Mouse (Mus musculus): Measurements from ENCODE around the gene Cacng8. TPM values are rescaled to one million over a fixed set of nuclear protein-coding genes. Genes with fewer than 3 reads are reported as not detected.
"Not testable (repeated sequence)": the region's sequence is repeated elsewhere in the genome, so short reads cannot be mapped to it uniquely, and the experiment has no call there.

Cacng8 gene
- polyA plus RNA-seq, 1 experiment from 2014 or later, result 2.0 TPM

DNA sequence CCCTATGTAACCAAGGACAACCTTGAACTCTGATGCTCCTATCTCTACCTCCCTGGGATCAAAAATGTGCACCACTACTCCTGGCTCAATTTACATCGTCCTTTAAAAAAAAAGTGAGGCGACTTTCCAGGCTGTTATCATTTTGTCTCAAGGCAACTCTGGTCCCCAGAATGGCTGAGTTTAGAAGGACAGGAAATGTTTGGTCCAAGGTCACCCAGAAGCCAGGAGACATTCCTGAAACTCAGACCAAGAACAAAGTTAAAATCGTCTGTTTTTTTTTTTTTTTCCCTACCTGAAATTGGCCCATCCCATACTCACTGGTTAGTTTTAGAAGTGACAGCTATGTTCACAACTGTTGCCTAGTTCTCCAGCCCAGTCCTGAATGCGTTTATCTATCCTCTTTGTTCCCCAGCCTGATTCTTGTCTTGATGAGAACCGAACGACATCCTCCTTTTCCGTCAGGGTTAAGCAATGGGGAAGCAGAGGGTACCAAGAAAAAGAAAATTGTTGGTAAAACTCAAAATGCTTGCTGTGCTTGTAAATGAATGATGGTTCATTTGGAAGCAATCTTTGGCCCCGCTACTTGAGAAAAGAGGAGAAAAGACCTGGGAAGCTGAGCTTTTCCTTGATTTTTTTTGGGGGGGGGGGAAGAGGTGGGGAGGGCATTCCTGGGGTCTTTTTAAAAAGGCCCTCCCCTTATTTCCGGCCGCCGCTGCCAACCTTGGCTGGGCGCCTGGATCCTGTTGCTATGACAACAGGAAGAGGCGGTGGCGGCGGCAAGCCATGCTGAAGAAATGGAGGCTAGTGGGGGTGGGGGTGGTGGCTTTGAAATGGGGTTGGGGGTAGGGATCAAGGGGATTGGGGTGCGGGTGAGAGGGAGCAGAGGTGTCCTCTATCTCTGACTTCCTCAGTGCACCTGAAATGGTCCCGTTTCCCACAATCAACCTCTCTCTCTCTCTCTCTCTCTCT is 755 bp upstream of the Cacng8 start:
- peak overlapping the region; percentile 54 for H3K4me2 ChIP-seq (replicated peaks)
- 2% methylated on average over 17 of the region's 17 CpGs for WGBS
- H3K36me3 ChIP-seq, result no peaks in the 10 kb centered on the region
- no peaks in the 10 kb centered on the region for H3K9me3 ChIP-seq
- H3K4me3 ChIP-seq (replicated peaks), result peak overlapping the region; percentile 19; the same call in 1 of the 2 replicates
- H3K9ac ChIP-seq, result no peak overlapping the region
- no peaks in the 10 kb centered on the region for H3K27me3 ChIP-seq (replicated peaks)
- H3K4me1 ChIP-seq (replicated peaks), result no peaks in the 10 kb centered on the region
- no peak for ATAC-seq
- no peak overlapping the region for H3K27ac ChIP-seq

DNA sequence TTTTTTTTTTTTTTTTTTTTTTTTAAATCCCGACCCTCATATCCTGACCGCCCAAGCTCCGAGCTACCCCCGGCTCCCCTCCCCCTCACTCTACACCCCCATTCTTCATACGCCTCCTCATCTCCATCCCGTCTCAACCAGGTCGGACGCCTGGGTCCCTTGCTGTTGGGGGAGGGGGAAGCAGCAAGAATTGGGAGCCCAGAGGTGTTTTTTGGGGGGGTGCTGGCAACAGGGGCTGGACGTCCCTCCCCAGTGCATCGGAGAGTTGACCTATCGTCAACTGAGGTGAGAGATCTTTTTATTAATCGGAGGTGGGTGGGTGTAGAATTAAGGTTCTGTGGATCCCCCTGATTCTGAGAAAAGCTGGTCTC is 583 bp downstream of the Cacng8 start:
- Histone ChIP-seq H3K4me2 (replicated peaks) (peak overlapping the region; percentile 54), H3K4me3 (replicated peaks) (peak overlapping the region; percentile 26), H3K27ac (no peak overlapping the region), H3K9ac (no peak overlapping the region), H3K4me1 (replicated peaks) (no peaks in the 10 kb centered on the region), H3K36me3 (no peaks in the 10 kb centered on the region), H3K9me3 (no peaks in the 10 kb centered on the region), H3K27me3 (replicated peaks) (no peaks in the 10 kb centered on the region)
- 5% methylated on average over 12 of the region's 12 CpGs for WGBS
- no peak for ATAC-seq

- no peak overlapping the region for H3K4me3 ChIP-seq (replicated peaks)
- H3K4me2 ChIP-seq (replicated peaks), result peak overlapping the region; percentile 54; the same call in 1 of the 2 replicates
- 18% methylated on average over 4 of the region's 4 CpGs for WGBS
- H3K27me3 ChIP-seq (replicated peaks), result no peaks in the 10 kb centered on the region
- no peaks in the 10 kb centered on the region for H3K36me3 ChIP-seq
- no peak overlapping the region for H3K9ac ChIP-seq
- H3K9me3 ChIP-seq, result no peaks in the 10 kb centered on the region
- H3K4me1 ChIP-seq (replicated peaks), result no peaks in the 10 kb centered on the region
- ATAC-seq, result no peak
- H3K27ac ChIP-seq, result no peak overlapping the region
Measured at GRCm38 (mm10) chr7:3391809-3392208, 1.3 kb downstream of the Cacng8 start.

DNA sequence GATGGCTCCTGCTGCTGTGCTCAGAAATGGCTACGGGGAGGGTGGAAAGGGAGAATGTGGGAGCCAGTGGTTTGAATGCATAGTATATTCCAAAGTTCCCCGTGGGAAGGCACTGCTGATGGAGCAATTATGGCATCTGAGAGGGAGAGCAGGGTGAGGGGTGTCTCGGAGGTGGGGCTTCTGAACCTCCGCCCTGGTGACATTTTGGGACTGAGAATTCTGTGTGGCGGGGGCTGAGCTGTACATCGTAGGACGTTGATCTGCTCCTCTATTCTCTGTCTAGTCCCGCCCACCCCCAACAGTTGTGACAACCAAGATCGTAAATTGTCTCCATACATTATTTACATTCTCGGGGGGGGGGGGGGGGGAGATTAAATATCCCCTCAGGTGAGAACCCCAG is 6.9 kb downstream of the Cacng8 start:
- H3K36me3 ChIP-seq, result no peaks in the 10 kb centered on the region
- H3K4me2 ChIP-seq (replicated peaks), result no peak overlapping the region
- no peak overlapping the region for H3K4me3 ChIP-seq (replicated peaks)
- H3K9me3 ChIP-seq, result no peaks in the 10 kb centered on the region
- H3K27me3 ChIP-seq (replicated peaks), result no peaks in the 10 kb centered on the region
- ATAC-seq, result no peak
- 58% methylated on average over 10 of the region's 10 CpGs for WGBS
- no peak overlapping the region for H3K9ac ChIP-seq
- H3K27ac ChIP-seq, result no peak overlapping the region
- no peaks in the 10 kb centered on the region for H3K4me1 ChIP-seq (replicated peaks)

DNA sequence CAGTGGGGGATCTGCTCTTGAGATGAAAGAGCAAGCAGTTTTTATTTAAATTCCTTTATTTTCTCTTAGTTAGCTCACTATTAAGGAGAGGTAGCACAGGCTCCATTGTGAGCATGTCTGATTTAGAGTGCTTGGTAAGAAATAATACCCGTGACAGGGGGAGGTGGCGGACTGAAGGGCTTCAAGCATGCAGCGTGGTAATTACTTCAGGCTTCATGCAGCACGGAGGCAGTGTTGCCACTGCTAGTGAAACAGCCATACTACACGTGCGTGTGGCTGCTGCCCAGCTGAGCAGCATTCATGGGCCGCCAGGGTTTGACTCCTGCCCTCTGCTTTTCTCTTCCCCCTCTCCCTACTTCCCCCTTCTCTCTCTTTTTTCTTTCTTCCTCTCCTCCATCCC is 7.3 kb downstream of the Cacng8 start:
- WGBS, result 54% methylated on average over 7 of the region's 7 CpGs
- no peak overlapping the region for H3K4me2 ChIP-seq (replicated peaks)
- no peak for ATAC-seq
- no peak overlapping the region for H3K4me3 ChIP-seq (replicated peaks)
- no peaks in the 10 kb centered on the region for H3K4me1 ChIP-seq (replicated peaks)
- H3K36me3 ChIP-seq, result no peaks in the 10 kb centered on the region
- H3K27ac ChIP-seq, result no peak overlapping the region
- H3K9me3 ChIP-seq, result no peaks in the 10 kb centered on the region
- H3K9ac ChIP-seq, result no peak overlapping the region
- no peaks in the 10 kb centered on the region for H3K27me3 ChIP-seq (replicated peaks)

DNA sequence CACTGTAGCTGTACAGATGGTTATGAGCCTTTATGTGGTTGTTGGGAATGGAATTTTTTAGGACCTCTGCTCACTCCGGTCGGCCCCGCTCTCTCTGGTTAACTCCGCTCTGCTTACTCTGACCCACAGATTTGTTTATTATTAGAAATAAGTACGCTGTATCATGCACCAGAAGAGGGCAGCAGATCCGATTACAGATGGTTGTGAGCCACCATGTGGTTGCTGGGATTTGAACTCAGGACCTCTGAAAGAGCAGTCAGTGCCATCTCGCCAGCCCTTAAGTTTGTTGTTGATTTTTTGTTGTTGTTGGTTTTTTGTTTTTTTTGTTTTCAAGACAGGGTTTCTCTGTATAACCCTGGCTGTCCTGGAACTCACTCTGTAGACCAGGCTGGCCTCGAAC is 7.9 kb downstream of the Cacng8 start:
- H3K27me3 ChIP-seq (replicated peaks); H3K9me3 ChIP-seq; H3K36me3 ChIP-seq; H3K9ac ChIP-seq; H3K4me3 ChIP-seq (replicated peaks); H3K27ac ChIP-seq; ATAC-seq; H3K4me1 ChIP-seq (replicated peaks); H3K4me2 ChIP-seq (replicated peaks): not testable (repeated sequence)
- 87% methylated on average over 8 of the region's 8 CpGs for WGBS

- no peak overlapping the region for H3K27ac ChIP-seq
- H3K4me2 ChIP-seq (replicated peaks), result no peak overlapping the region
- ATAC-seq, result no peak
- H3K4me1 ChIP-seq (replicated peaks), result no peaks in the 10 kb centered on the region
- no peaks in the 10 kb centered on the region for H3K27me3 ChIP-seq (replicated peaks)
- no peak overlapping the region for H3K4me3 ChIP-seq (replicated peaks)
- no peak overlapping the region for H3K9ac ChIP-seq
- no peaks in the 10 kb centered on the region for H3K36me3 ChIP-seq
- H3K9me3 ChIP-seq, result no peaks in the 10 kb centered on the region
Measured at GRCm38 (mm10) chr7:3399937-3400336, 9.5 kb downstream of the Cacng8 start.

DNA sequence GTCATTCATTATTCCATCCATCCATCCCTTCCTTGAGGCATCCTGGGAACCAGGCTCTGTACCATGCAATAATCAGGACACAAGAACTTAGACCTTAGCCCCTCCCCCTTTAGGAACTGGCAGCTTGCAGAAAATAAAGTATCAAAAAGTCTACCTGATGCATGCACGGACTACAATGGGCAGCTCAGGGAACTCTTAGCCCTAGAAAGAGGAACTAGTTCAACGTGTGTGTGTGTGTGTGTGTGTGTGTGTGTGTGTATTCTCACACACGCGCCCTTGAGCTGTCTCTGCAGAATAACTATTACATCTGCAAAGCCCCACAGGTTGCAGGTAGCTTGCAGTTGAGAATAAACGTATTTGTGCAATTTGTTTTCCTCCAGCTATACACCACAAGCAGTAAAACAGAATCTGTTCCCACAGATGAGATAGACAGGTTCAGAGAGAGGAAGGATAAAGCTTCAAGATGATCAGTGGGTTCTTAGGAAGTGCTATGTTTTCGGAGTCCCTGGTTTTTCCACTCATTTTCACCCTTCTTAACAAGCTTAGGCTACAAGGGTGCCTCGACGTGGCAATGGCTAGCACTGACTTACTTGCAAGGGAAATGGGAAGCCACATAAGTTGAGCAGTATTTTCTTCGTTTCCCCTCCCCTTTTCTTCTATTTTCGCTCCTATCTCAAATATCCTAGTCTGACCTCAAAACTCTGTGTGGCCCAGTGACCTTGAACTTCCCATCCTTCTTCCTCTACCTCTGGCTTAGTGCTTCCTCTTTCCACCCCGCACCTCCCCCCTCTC is 19.4 kb downstream of the Cacng8 start:
- no peak for ATAC-seq
- no peak overlapping the region for H3K4me2 ChIP-seq (replicated peaks)
- H3K9ac ChIP-seq, result no peak overlapping the region
- no peak overlapping the region for H3K27ac ChIP-seq
- no peaks in the 10 kb centered on the region for H3K36me3 ChIP-seq
- no peaks in the 10 kb centered on the region for H3K9me3 ChIP-seq
- peaks cover 11% of the 10 kb centered on the region; the same call in 1 of the 2 replicates for H3K4me1 ChIP-seq (replicated peaks)
- H3K4me3 ChIP-seq (replicated peaks), result no peak overlapping the region
- WGBS, result 57% methylated on average over 11 of the region's 11 CpGs
- peaks cover 42% of the 10 kb centered on the region for H3K27me3 ChIP-seq (replicated peaks)

DNA sequence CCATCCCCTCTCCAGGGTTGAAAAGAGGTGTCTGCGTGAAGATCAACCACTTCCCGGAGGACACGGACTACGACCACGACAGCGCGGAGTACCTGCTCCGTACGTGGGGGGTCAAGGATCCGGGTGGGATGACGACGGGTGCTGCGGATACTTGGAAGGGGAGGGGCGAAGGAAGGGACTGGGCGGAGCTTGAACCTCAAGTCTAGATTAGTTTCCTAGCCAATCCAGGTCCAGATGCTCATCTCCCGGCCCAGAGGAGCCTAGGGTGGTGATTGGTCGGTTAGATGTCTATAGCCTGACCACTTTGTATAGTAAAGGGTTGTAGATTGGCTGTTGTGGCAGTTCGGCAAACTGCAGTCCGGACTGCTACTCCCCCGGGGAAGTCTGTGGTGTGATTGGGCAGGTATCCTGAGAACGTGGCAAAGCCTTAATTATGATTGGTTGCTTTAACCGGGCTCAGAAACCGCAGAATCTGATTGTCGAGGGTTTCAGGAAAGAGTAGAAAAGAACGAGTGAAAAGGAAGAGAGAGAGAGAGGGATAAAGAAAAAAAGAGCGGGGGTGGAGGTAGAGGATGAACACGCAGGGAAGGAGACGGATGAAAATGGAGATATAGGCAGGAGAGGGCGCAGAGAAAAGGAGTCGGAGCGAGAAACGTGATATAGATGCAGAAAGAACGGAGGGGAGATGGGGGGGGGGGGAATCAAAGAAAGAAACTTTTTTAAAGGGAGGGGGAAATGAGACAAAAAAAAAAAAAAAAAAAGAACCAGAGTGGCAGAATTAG is 20.9 kb downstream of the Cacng8 start:
- Histone ChIP-seq H3K4me3 (replicated peaks) (peak overlapping the region; percentile 30), H3K9me3 (no peaks in the 10 kb centered on the region), H3K27me3 (replicated peaks) (peaks cover 56% of the 10 kb centered on the region), H3K36me3 (no peaks in the 10 kb centered on the region), H3K27ac (no peak overlapping the region), H3K4me1 (replicated peaks) (peaks cover 16% of the 10 kb centered on the region; the same call in 1 of the 2 replicates), H3K9ac (peak overlapping the region; percentile 23; the same call in 1 of the 2 replicates), H3K4me2 (replicated peaks) (peak overlapping the region; percentile 70)
- ATAC-seq, result peak; percentile 87
- WGBS, result under 1% methylated on average over 33 of the region's 33 CpGs

DNA sequence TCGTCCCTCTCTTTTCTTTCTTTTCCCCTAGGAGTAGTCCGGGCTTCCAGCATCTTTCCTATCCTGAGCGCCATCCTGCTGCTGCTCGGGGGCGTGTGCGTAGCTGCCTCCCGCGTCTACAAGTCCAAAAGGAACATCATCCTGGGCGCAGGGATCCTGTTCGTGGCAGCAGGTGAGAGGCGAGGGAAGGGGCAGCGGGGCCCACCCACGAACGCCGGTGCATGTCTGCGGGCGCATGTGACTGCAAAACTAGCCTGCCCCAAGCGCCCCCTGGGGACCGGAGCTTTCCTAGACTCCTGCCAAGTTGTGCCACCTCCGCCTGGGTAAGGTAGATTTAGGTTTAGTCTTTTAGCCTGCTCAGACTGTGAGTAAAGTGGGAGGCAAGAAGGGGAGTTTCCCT is 21.6 kb downstream of the Cacng8 start:
- Histone ChIP-seq H3K9ac (peak overlapping the region; percentile 11; the same call in 1 of the 2 replicates), H3K4me3 (replicated peaks) (peak overlapping the region; percentile 30), H3K4me1 (replicated peaks) (peaks cover 16% of the 10 kb centered on the region; the same call in 1 of the 2 replicates), H3K4me2 (replicated peaks) (peak overlapping the region; percentile 70), H3K27me3 (replicated peaks) (peaks cover 63% of the 10 kb centered on the region), H3K27ac (no peak overlapping the region), H3K36me3 (no peaks in the 10 kb centered on the region), H3K9me3 (no peaks in the 10 kb centered on the region)
- ATAC-seq, result no peak
- WGBS, result 2% methylated on average over 20 of the region's 20 CpGs

- ATAC-seq, result peak; percentile 32
- peaks cover 71% of the 10 kb centered on the region for H3K27me3 ChIP-seq (replicated peaks)
- 0% methylated on average over 47 of the region's 47 CpGs for WGBS
Measured at GRCm38 (mm10) chr7:3414888-3415287, 24.4 kb downstream of the Cacng8 start.

GRCm38 (mm10) chr7:3415378-3415777 is 24.9 kb downstream of the Cacng8 start:
- peaks cover 71% of the 10 kb centered on the region for H3K27me3 ChIP-seq (replicated peaks)
- WGBS, result under 1% methylated on average over 56 of the region's 60 CpGs
- ATAC-seq, result peak; percentile 43

More at GRCm38 (mm10) chr7:3414888-3415287, 24.4 kb downstream of the Cacng8 start:
- peak overlapping the region; percentile 59 for H3K4me3 ChIP-seq (replicated peaks)
- no peaks in the 10 kb centered on the region for H3K9me3 ChIP-seq
- H3K27ac ChIP-seq, result no peak overlapping the region
- peak overlapping the region; percentile 46 for H3K9ac ChIP-seq
- no peaks in the 10 kb centered on the region for H3K36me3 ChIP-seq
- H3K4me2 ChIP-seq (replicated peaks), result peak overlapping the region; percentile 100
- H3K4me1 ChIP-seq (replicated peaks), result peaks cover 16% of the 10 kb centered on the region; the same call in 1 of the 2 replicates

More at GRCm38 (mm10) chr7:3415378-3415777, 24.9 kb downstream of the Cacng8 start:
- Histone ChIP-seq H3K27ac (no peak overlapping the region), H3K4me3 (replicated peaks) (peak overlapping the region; percentile 59), H3K36me3 (no peaks in the 10 kb centered on the region), H3K4me1 (replicated peaks) (peaks cover 16% of the 10 kb centered on the region; the same call in 1 of the 2 replicates), H3K9me3 (no peaks in the 10 kb centered on the region), H3K4me2 (replicated peaks) (peak overlapping the region; percentile 100), H3K9ac (peak overlapping the region; percentile 46)
